Mouse (Mus musculus): ENCODE measurements around the gene Igf2bp3.

GRCm38 (mm10) chr6:49263081-49263846, 48.5 kb upstream of the Igf2bp3 start:
- TF ChIP-seq CTCF (IDR thresholded peaks at IDR 0.05; ENCODE audit: extremely low read depth, insufficient read length, insufficient replicate concordance, low read depth, low read length) = no peak
- TF ChIP-seq POLR2A (IDR thresholded peaks at IDR 0.05; ENCODE audit: low read depth, low read length) = no peak
